In the genomic region with DNA sequence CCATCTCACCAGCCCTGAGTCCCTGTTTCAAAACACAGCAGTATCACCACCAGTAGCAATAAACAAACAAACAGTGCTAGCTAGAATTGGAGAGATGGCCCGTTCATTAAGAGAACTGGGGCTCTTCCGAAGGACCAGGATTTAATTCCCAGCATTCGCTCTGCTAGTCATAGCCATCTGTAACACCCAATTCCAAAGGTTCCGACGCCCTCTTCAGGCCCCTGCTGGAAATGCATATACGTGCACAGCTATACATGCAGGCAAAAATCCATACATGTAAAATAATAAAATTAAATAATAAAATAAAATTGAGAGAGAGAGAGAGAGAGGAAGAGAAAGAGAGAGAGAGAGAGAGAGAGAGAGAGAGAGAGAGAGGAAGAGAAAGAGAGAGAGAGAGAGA, we compare ENCODE assay signal across 14 mouse cellular contexts. TPM values are rescaled to one million over a fixed set of nuclear protein-coding genes. Genes with fewer than 3 reads are reported as not detected.
DNase-seq lines count a peak whose midpoint lies in the region; ATAC-seq and TF ChIP-seq lines count a peak whose summit lies in the region.
"Had no signal": no experiment of that assay in that cellular context is flagged by ENCODE, and none has a peak within 500 bp of the region (broad histone marks: within the 10 kb centered on the region; RNA-seq: fewer than 3 reads in every experiment).

No protein-coding gene starts in this region.

- no peak overlapping the region for H3K27ac ChIP-seq in lung, postnatal 0 days (ENCODE audit: low read length)
- H3K27ac ChIP-seq in ES-E14 (ENCODE audit: insufficient read depth, low read depth, low read length, poor library complexity, severe bottlenecking), result peak overlapping the region; percentile 23; the same call in 1 of the 2 replicates
- peak overlapping the region; percentile 68 for H3K27ac ChIP-seq in liver, embryonic 15.5 days (replicated peaks)
- no peak overlapping the region for H3K27ac ChIP-seq in cerebellum, adult 2 months (ENCODE audit: insufficient read depth, low read length)
- H3K27ac ChIP-seq: lung, embryonic 15.5 days had no signal

- TF ChIP-seq EP300 in lung, postnatal 0 days (IDR thresholded peaks at IDR 0.05), result no peak

- ATAC-seq in lung, postnatal 0 days, result no peak
- no peak for ATAC-seq in liver, embryonic 15.5 days (ENCODE audit: insufficient read depth)

- no peak overlapping the region for H3K4me3 ChIP-seq in lung, postnatal 0 days (ENCODE audit: low read depth, low read length)
- no peak overlapping the region for H3K4me3 ChIP-seq in lung, adult 2 months (replicated peaks; ENCODE audit: extremely low read depth, low read depth, low read length)
- 0 out of 4 replicates have a peak overlapping the region, but pooled peaks of 1 of the 2 experiments have one; percentile 4 for H3K4me3 ChIP-seq in ES-E14 (ENCODE audit: insufficient read depth in 1 of 2, low read depth in 1 of 2, low read length in 2 of 2, poor library complexity in 1 of 2, severe bottlenecking in 1 of 2)
- no peak overlapping the region for H3K4me3 ChIP-seq in liver, embryonic 15.5 days (replicated peaks)
- no peak overlapping the region for H3K4me3 ChIP-seq in cerebellum, adult 2 months (replicated peaks; ENCODE audit: insufficient read depth, low read depth, low read length)
- H3K4me3 ChIP-seq: embryonic facial prominence, embryonic 10.5 days; lung, embryonic 15.5 days; megakaryocyte, embryonic 14.5 days had no signal

- TF ChIP-seq POLR2A in lung, adult 2 months (IDR thresholded peaks at IDR 0.05; ENCODE audit: borderline replicate concordance, extremely low read depth, low read depth, low read length), result no peak
- no peak for TF ChIP-seq POLR2A in brain, embryonic 14.5 days (IDR thresholded peaks at IDR 0.05; ENCODE audit: borderline replicate concordance, extremely low read depth, insufficient read depth, insufficient read length, poor library complexity, severe bottlenecking)
- TF ChIP-seq POLR2A in cerebellum, adult 2 months (IDR thresholded peaks at IDR 0.05; ENCODE audit: borderline replicate concordance, insufficient read depth, low read length), result no peak

- H3K36me3 ChIP-seq in lung, postnatal 0 days (ENCODE audit: insufficient read depth, low read length), result no peaks in the 10 kb centered on the region
- no peaks in the 10 kb centered on the region for H3K36me3 ChIP-seq in ES-E14 (ENCODE audit: control insufficient read depth, insufficient read depth, low read length, poor library complexity, severe bottlenecking)
- H3K36me3 ChIP-seq in liver, embryonic 15.5 days (replicated peaks), result no peaks in the 10 kb centered on the region
- H3K36me3 ChIP-seq: embryonic facial prominence, embryonic 10.5 days; lung, embryonic 15.5 days had no signal

- DNase-seq in lung, postnatal 0 days (ENCODE audit: low spot score), result no peak
- no peak for DNase-seq in lung, adult 2 months
- DNase-seq in ES-E14 (ENCODE audit: low read depth, low spot score), result no peak
- no peak for DNase-seq in brain, embryonic 14.5 days (ENCODE audit: low read depth)
- no peak for DNase-seq in cerebellum, adult 2 months
- DNase-seq in adrenal gland, postnatal 36 days, result no peak
- no peak for DNase-seq in adipocyte (ENCODE audit: low spot score)
- DNase-seq: cerebellum, adult 9-10 months; heart, postnatal 36 days; kidney, postnatal 10 days had no signal

- H3K4me2 ChIP-seq in lung, postnatal 0 days (replicated peaks; ENCODE audit: low read depth, low read length), result no peak overlapping the region
- no peak overlapping the region for H3K4me2 ChIP-seq in liver, embryonic 15.5 days

- peak; percentile 37 for TF ChIP-seq CTCF in lung, postnatal 0 days (IDR thresholded peaks at IDR 0.05)
- no peak for TF ChIP-seq CTCF in lung, adult 2 months (IDR thresholded peaks at IDR 0.05; ENCODE audit: insufficient read depth, low read length)
- 0 out of 2 replicates have a peak, but pooled peaks have one; percentile 2 for TF ChIP-seq CTCF in brain, embryonic 14.5 days (IDR thresholded peaks at IDR 0.05; ENCODE audit: borderline replicate concordance, extremely low read depth, insufficient read depth, insufficient read length)
- no peak for TF ChIP-seq CTCF in cerebellum, adult 2 months (IDR thresholded peaks at IDR 0.05; ENCODE audit: borderline replicate concordance, insufficient read depth, low read depth, low read length)

- no peaks in the 10 kb centered on the region for H3K27me3 ChIP-seq in lung, postnatal 0 days (replicated peaks; ENCODE audit: insufficient read depth, low read length)
- H3K27me3 ChIP-seq in liver, embryonic 15.5 days, result no peaks in the 10 kb centered on the region
- no peaks in the 10 kb centered on the region for H3K27me3 ChIP-seq in cerebellum, adult 2 months (ENCODE audit: control insufficient read depth, insufficient read depth, low read length)
- H3K27me3 ChIP-seq: lung, embryonic 15.5 days had no signal

- no peaks in the 10 kb centered on the region for H3K4me1 ChIP-seq in lung, postnatal 0 days (ENCODE audit: insufficient read depth, low read depth, low read length)
- peaks cover 3% of the 10 kb centered on the region; the same call in 1 of the 2 replicates for H3K4me1 ChIP-seq in lung, adult 2 months (ENCODE audit: control insufficient read depth, insufficient read depth, low read length)
- H3K4me1 ChIP-seq in ES-E14 (ENCODE audit: control insufficient read depth in 2 of 2, insufficient read depth in 2 of 2, low read length in 2 of 2, poor library complexity in 1 of 2), result peaks cover 0 to 10% of the 10 kb centered on the region in 2 experiments; a peak in 2 of 4 replicates
- H3K4me1 ChIP-seq in liver, embryonic 15.5 days (replicated peaks), result peaks cover 42% of the 10 kb centered on the region
- no peaks in the 10 kb centered on the region for H3K4me1 ChIP-seq in cerebellum, adult 2 months (ENCODE audit: control insufficient read depth, insufficient read depth, low read length)

- H3K9me3 ChIP-seq in lung, postnatal 0 days (ENCODE audit: low read length), result no peaks in the 10 kb centered on the region
- H3K9me3 ChIP-seq in ES-E14 (ENCODE audit: control insufficient read depth, insufficient read depth, low read depth, low read length), result no peaks in the 10 kb centered on the region
- H3K9me3 ChIP-seq in liver, embryonic 15.5 days (replicated peaks), result no peaks in the 10 kb centered on the region
- H3K9me3 ChIP-seq: embryonic facial prominence, embryonic 10.5 days; lung, embryonic 15.5 days had no signal

- WGBS in lung, postnatal 0 days, result 72% methylated on average over 6 of the region's 6 CpGs
- 69% methylated on average over 6 of the region's 6 CpGs for WGBS in lung, adult 2 months
- 63% methylated on average over 6 of the region's 6 CpGs for WGBS in liver, embryonic 15.5 days (ENCODE audit: insufficient replicate concordance)
- WGBS in cerebellum, adult 2 months, result 73% methylated on average over 6 of the region's 6 CpGs

- no peak overlapping the region for H3K9ac ChIP-seq in lung, postnatal 0 days (replicated peaks; ENCODE audit: low read depth)
- peak overlapping the region; percentile 56; the same call in 1 of the 2 replicates for H3K9ac ChIP-seq in ES-E14 (ENCODE audit: insufficient read depth, low read depth, low read length, poor library complexity, severe bottlenecking)
- peak overlapping the region; percentile 48; the same call in 1 of the 2 replicates for H3K9ac ChIP-seq in liver, embryonic 15.5 days
- H3K9ac ChIP-seq: lung, embryonic 15.5 days had no signal

- in situ Hi-C loops in ES-E14 (cut with MboI; ENCODE audit: low sequenced_read_pairs in 2 of 2, unreplicated experiment in 2 of 2), result loop anchor here in 1 of 2 experiments (10.0 kb wide), 1 partner anchor 65 kb away; the partner anchor contains the start of gene Sox15

RNA-seq across cellular contexts. Expression of gene Tnfsfm13, which starts 23.5 kb away (rescaled TPM):
- polyA plus RNA-seq in lung, postnatal 0 days (2015; fragmentation: Nextera tagmentation; extraction: Ambion mirVana), result 11.9 and 13.1 TPM in 2 replicates
- polyA plus RNA-seq in lung, adult 2 months (2012; rRNA removed), result 12.7 and 20.0 TPM in 2 replicates
- 13.7 and 19.9 TPM in 2 replicates for total RNA-seq in ES-E14 (2012; rRNA removed)
- 0.77 and 1.2 TPM in 2 replicates for polyA plus RNA-seq in brain, embryonic 14.5 days (2012; rRNA removed)
- 0.85 and 0.89 TPM in 2 replicates for polyA plus RNA-seq in liver, embryonic 15.5 days (2015; fragmentation: Nextera tagmentation; extraction: Ambion mirVana)
- 3.3 and 4.2 TPM in 2 replicates for polyA plus RNA-seq in cerebellum, adult 2 months (2012; rRNA removed)
- total RNA-seq in adrenal gland, postnatal 36 days (2021), result 1 to 10 TPM; 4.0 to 4.9 TPM

RNA-seq across cellular contexts. Expression of gene Tnfsf12, which starts 23.8 kb away (rescaled TPM):
- polyA plus RNA-seq in lung, postnatal 0 days (2015; fragmentation: Nextera tagmentation; extraction: Ambion mirVana), result 12.0 and 13.6 TPM in 2 replicates
- 84.2 and 98.8 TPM in 2 replicates for polyA plus RNA-seq in lung, adult 2 months (2012; rRNA removed)
- total RNA-seq in ES-E14 (2012; rRNA removed), result 8.7 and 16.1 TPM in 2 replicates
- 5.3 and 6.0 TPM in 2 replicates for polyA plus RNA-seq in brain, embryonic 14.5 days (2012; rRNA removed)
- 2.1 and 2.6 TPM in 2 replicates for polyA plus RNA-seq in liver, embryonic 15.5 days (2015; fragmentation: Nextera tagmentation; extraction: Ambion mirVana)
- polyA plus RNA-seq in cerebellum, adult 2 months (2012; rRNA removed), result 31.2 and 35.3 TPM in 2 replicates
- total RNA-seq in adrenal gland, postnatal 36 days (2021), result 10 to 100 TPM; 21.5 to 22.9 TPM

RNA-seq across cellular contexts. Expression of gene Tnfsf13, which starts 33.8 kb away (rescaled TPM):
- polyA plus RNA-seq in lung, postnatal 0 days (2015; fragmentation: Nextera tagmentation; extraction: Ambion mirVana), result 4.4 and 6.7 TPM in 2 replicates
- polyA plus RNA-seq in lung, adult 2 months (2012; rRNA removed), result 16.2 and 21.3 TPM in 2 replicates
- 8.6 and 11.7 TPM in 2 replicates for total RNA-seq in ES-E14 (2012; rRNA removed)
- 0.55 and 0.71 TPM in 2 replicates for polyA plus RNA-seq in brain, embryonic 14.5 days (2012; rRNA removed)
- polyA plus RNA-seq in liver, embryonic 15.5 days (2015; fragmentation: Nextera tagmentation; extraction: Ambion mirVana), result 0.15 and 0.64 TPM in 2 replicates
- 4.8 and 4.9 TPM in 2 replicates for polyA plus RNA-seq in cerebellum, adult 2 months (2012; rRNA removed)
- total RNA-seq in adrenal gland, postnatal 36 days (2021), result 1 to 10 TPM; 1.7 to 2.5 TPM
- polyA plus RNA-seq: embryonic facial prominence, embryonic 10.5 days had no signal

RNA-seq across cellular contexts. Expression of gene Senp3, which starts 37.5 kb away (rescaled TPM):
- 36.0 and 37.8 TPM in 2 replicates for polyA plus RNA-seq in lung, postnatal 0 days (2015; fragmentation: Nextera tagmentation; extraction: Ambion mirVana)
- polyA plus RNA-seq in lung, adult 2 months (2012; rRNA removed), result 43.6 and 55.0 TPM in 2 replicates
- total RNA-seq in ES-E14 (2012; rRNA removed), result 265 and 282 TPM in 2 replicates
- 139 and 167 TPM in 2 replicates for polyA plus RNA-seq in brain, embryonic 14.5 days (2012; rRNA removed)
- 23.9 and 27.2 TPM in 2 replicates for polyA plus RNA-seq in liver, embryonic 15.5 days (2015; fragmentation: Nextera tagmentation; extraction: Ambion mirVana)
- 110 and 152 TPM in 2 replicates for polyA plus RNA-seq in cerebellum, adult 2 months (2012; rRNA removed)
- total RNA-seq in adrenal gland, postnatal 36 days (2021), result 10 to 100 TPM; 70.6 to 80.4 TPM

RNA-seq across cellular contexts. Expression of gene Polr2a, which starts 39.0 kb away (rescaled TPM):
- 14.0 and 15.3 TPM in 2 replicates for polyA plus RNA-seq in lung, postnatal 0 days (2015; fragmentation: Nextera tagmentation; extraction: Ambion mirVana)
- 32.0 and 51.1 TPM in 2 replicates for polyA plus RNA-seq in lung, adult 2 months (2012; rRNA removed)
- total RNA-seq in ES-E14 (2012; rRNA removed), result 71.9 and 74.2 TPM in 2 replicates
- polyA plus RNA-seq in brain, embryonic 14.5 days (2012; rRNA removed), result 35.8 and 71.0 TPM in 2 replicates
- polyA plus RNA-seq in liver, embryonic 15.5 days (2015; fragmentation: Nextera tagmentation; extraction: Ambion mirVana), result 10.2 and 10.4 TPM in 2 replicates
- polyA plus RNA-seq in cerebellum, adult 2 months (2012; rRNA removed), result 35.3 and 42.3 TPM in 2 replicates
- total RNA-seq in adrenal gland, postnatal 36 days (2021), result 10 to 100 TPM; 86.4 to 90.3 TPM

Comparison
In these comparisons a context has a peak if more than half of its experiments do, and no peak if none do; other contexts are left out.
1. CTCF ChIP-seq: peak in lung, postnatal 0 days (single experiment) and brain, embryonic 14.5 days (single experiment); none in lung, adult 2 months (single experiment) and cerebellum, adult 2 months (single experiment).
2. H3K27ac ChIP-seq: peak in ES-E14 (single experiment) and liver, embryonic 15.5 days (single experiment); none in lung, postnatal 0 days (single experiment) and cerebellum, adult 2 months (single experiment).